Comparison of ENCODE assay signal across 19 mouse cellular contexts in genomic region chr2:126740314-126740713, GRCm38 (mm10). TPM values are rescaled to one million over a fixed set of nuclear protein-coding genes. Genes with fewer than 3 reads are reported as not detected.
DNase-seq lines count a peak whose midpoint lies in the region; ATAC-seq and TF ChIP-seq lines count a peak whose summit lies in the region.
"Had no signal": no experiment of that assay in that cellular context is flagged by ENCODE, and none has a peak within 500 bp of the region (broad histone marks: within the 10 kb centered on the region; RNA-seq: fewer than 3 reads in every experiment).

No protein-coding gene starts in this region.

- H3K27me3 ChIP-seq in forebrain, embryonic 14.5 days (replicated peaks; ENCODE audit: control insufficient read depth, insufficient read depth, low read length), result no peaks in the 10 kb centered on the region
- no peaks in the 10 kb centered on the region for H3K27me3 ChIP-seq in forebrain, embryonic 13.5 days
- no peaks in the 10 kb centered on the region for H3K27me3 ChIP-seq in lung, postnatal 0 days (replicated peaks; ENCODE audit: insufficient read depth, low read length)
- H3K27me3 ChIP-seq in intestine, postnatal 0 days (replicated peaks; ENCODE audit: control insufficient read depth, insufficient read depth, low read length), result no peaks in the 10 kb centered on the region
- H3K27me3 ChIP-seq: embryonic facial prominence, embryonic 13.5 days; forebrain, embryonic 12.5 days; heart, embryonic 15.5 days; hindbrain, embryonic 13.5 days had no signal

- H3K27ac ChIP-seq in forebrain, embryonic 14.5 days (ENCODE audit: low read depth, low read length), result no peak overlapping the region
- H3K27ac ChIP-seq in forebrain, embryonic 13.5 days, result no peak overlapping the region
- no peak overlapping the region; the same call in 1 of the 2 replicates for H3K27ac ChIP-seq in lung, postnatal 0 days (ENCODE audit: low read length)
- no peak overlapping the region for H3K27ac ChIP-seq in intestine, postnatal 0 days (ENCODE audit: low read depth, low read length)
- H3K27ac ChIP-seq: embryonic facial prominence, embryonic 13.5 days; forebrain, embryonic 12.5 days; heart, adult 2 months; heart, embryonic 15.5 days; hindbrain, embryonic 13.5 days had no signal

- no peaks in the 10 kb centered on the region for H3K9me3 ChIP-seq in forebrain, embryonic 14.5 days (replicated peaks; ENCODE audit: control insufficient read depth, low read length)
- no peaks in the 10 kb centered on the region for H3K9me3 ChIP-seq in forebrain, embryonic 13.5 days (replicated peaks)
- H3K9me3 ChIP-seq in lung, postnatal 0 days (ENCODE audit: low read length), result no peaks in the 10 kb centered on the region
- H3K9me3 ChIP-seq in intestine, postnatal 0 days (ENCODE audit: control insufficient read depth), result no peaks in the 10 kb centered on the region
- H3K9me3 ChIP-seq: embryonic facial prominence, embryonic 13.5 days; forebrain, embryonic 12.5 days; heart, embryonic 15.5 days; hindbrain, embryonic 13.5 days had no signal

- TF ChIP-seq POLR2A in brain, embryonic 14.5 days (IDR thresholded peaks at IDR 0.05; ENCODE audit: borderline replicate concordance, extremely low read depth, insufficient read depth, insufficient read length, poor library complexity, severe bottlenecking), result no peak

- TF ChIP-seq CTCF in brain, embryonic 14.5 days (IDR thresholded peaks at IDR 0.05; ENCODE audit: borderline replicate concordance, extremely low read depth, insufficient read depth, insufficient read length), result no peak
- no peak for TF ChIP-seq CTCF in lung, postnatal 0 days (IDR thresholded peaks at IDR 0.05)
- TF ChIP-seq CTCF in intestine, postnatal 0 days (IDR thresholded peaks at IDR 0.05; ENCODE audit: low read depth), result no peak

- peaks cover 67% of the 10 kb centered on the region for H3K36me3 ChIP-seq in forebrain, embryonic 14.5 days (ENCODE audit: control insufficient read depth, insufficient read depth, low read length)
- peaks cover 74% of the 10 kb centered on the region for H3K36me3 ChIP-seq in forebrain, embryonic 13.5 days (ENCODE audit: poor library complexity, severe bottlenecking)
- peaks cover 22% of the 10 kb centered on the region for H3K36me3 ChIP-seq in lung, postnatal 0 days (ENCODE audit: insufficient read depth, low read length)
- H3K36me3 ChIP-seq in intestine, postnatal 0 days (ENCODE audit: control insufficient read depth, insufficient read depth), result peaks cover 55% of the 10 kb centered on the region

- H3K4me1 ChIP-seq in forebrain, embryonic 14.5 days (ENCODE audit: control insufficient read depth, insufficient read depth, low read length), result no peaks in the 10 kb centered on the region
- no peaks in the 10 kb centered on the region for H3K4me1 ChIP-seq in forebrain, embryonic 13.5 days
- H3K4me1 ChIP-seq in lung, postnatal 0 days (ENCODE audit: insufficient read depth, low read depth, low read length), result no peaks in the 10 kb centered on the region
- no peaks in the 10 kb centered on the region for H3K4me1 ChIP-seq in intestine, postnatal 0 days (replicated peaks; ENCODE audit: control insufficient read depth, insufficient read depth, low read length)
- H3K4me1 ChIP-seq: embryonic facial prominence, embryonic 13.5 days; forebrain, embryonic 12.5 days; heart, embryonic 15.5 days; hindbrain, embryonic 13.5 days had no signal

- whole genome bisulfite sequencing in forebrain, embryonic 14.5 days, result 62% methylated on average over 2 of the region's 2 CpGs
- 79% methylated on average over 2 of the region's 2 CpGs for WGBS in forebrain, embryonic 13.5 days
- 59% methylated on average over 2 of the region's 2 CpGs for whole genome bisulfite sequencing in lung, postnatal 0 days
- WGBS in intestine, postnatal 0 days, result 86% methylated on average over 2 of the region's 2 CpGs

- ATAC-seq in forebrain, embryonic 14.5 days, result no peak
- no peak for ATAC-seq in forebrain, embryonic 13.5 days
- peak; percentile 88 for ATAC-seq in lung, postnatal 0 days
- ATAC-seq in intestine, postnatal 0 days, result no peak

- TF ChIP-seq EP300 in lung, postnatal 0 days (IDR thresholded peaks at IDR 0.05), result 0 out of 2 replicates have a peak, but pooled peaks have one; percentile 17

- no peak overlapping the region for H3K9ac ChIP-seq in forebrain, embryonic 14.5 days (ENCODE audit: low read length)
- H3K9ac ChIP-seq in forebrain, embryonic 13.5 days, result no peak overlapping the region
- no peak overlapping the region for H3K9ac ChIP-seq in lung, postnatal 0 days (replicated peaks; ENCODE audit: low read depth)
- no peak overlapping the region for H3K9ac ChIP-seq in intestine, postnatal 0 days (ENCODE audit: low read depth, low read length)
- H3K9ac ChIP-seq: embryonic facial prominence, embryonic 13.5 days; forebrain, embryonic 12.5 days; heart, embryonic 15.5 days; hindbrain, embryonic 13.5 days had no signal

- H3K4me2 ChIP-seq in forebrain, embryonic 14.5 days (ENCODE audit: low read length), result no peak overlapping the region
- no peak overlapping the region for H3K4me2 ChIP-seq in forebrain, embryonic 13.5 days
- H3K4me2 ChIP-seq in lung, postnatal 0 days (replicated peaks; ENCODE audit: low read depth, low read length), result no peak overlapping the region
- H3K4me2 ChIP-seq in intestine, postnatal 0 days (replicated peaks; ENCODE audit: low read depth), result no peak overlapping the region
- H3K4me2 ChIP-seq: embryonic facial prominence, embryonic 13.5 days; forebrain, embryonic 12.5 days; heart, embryonic 11.5 days; heart, embryonic 15.5 days; hindbrain, embryonic 13.5 days had no signal

- DNase-seq in forebrain, embryonic 14.5 days (ENCODE audit: low spot score), result peak; percentile 3
- peak; percentile 5 for DNase-seq in brain, embryonic 14.5 days (ENCODE audit: low read depth)
- peak; percentile 80 for DNase-seq in lung, postnatal 0 days (ENCODE audit: low spot score)
- peak; percentile 80 for DNase-seq in lung, postnatal 36 days
- DNase-seq in kidney, postnatal 14 days, result no peak
- DNase-seq in frontal cortex, adult 2 months (ENCODE audit: extremely low spot score in 1 of 2, low spot score in 1 of 2), result no peak
- DNase-seq: cerebellum, adult 11-12 months; cerebellum, adult 9-10 months; cerebellum, postnatal 25 days; gastrocnemius, postnatal 36 days; heart, adult 2 months; heart, postnatal 14 days had no signal

- no peak overlapping the region for H3K4me3 ChIP-seq in forebrain, embryonic 14.5 days (ENCODE audit: low read depth, low read length)
- H3K4me3 ChIP-seq in forebrain, embryonic 13.5 days, result no peak overlapping the region
- H3K4me3 ChIP-seq in lung, postnatal 0 days (ENCODE audit: low read depth, low read length), result no peak overlapping the region
- H3K4me3 ChIP-seq in intestine, postnatal 0 days (ENCODE audit: low read depth, low read length), result no peak overlapping the region
- H3K4me3 ChIP-seq: embryonic facial prominence, embryonic 13.5 days; forebrain, embryonic 12.5 days; heart, adult 2 months; heart, embryonic 15.5 days; hindbrain, embryonic 13.5 days had no signal

RNA-seq across cellular contexts. Expression of gene Usp8, which starts 33.2 kb away (rescaled TPM):
- polyA plus RNA-seq in forebrain, embryonic 14.5 days (2014; fragmentation: Nextera tagmentation; extraction: Ambion mirVana), result 27.8 and 28.8 TPM in 2 replicates
- 28.9 and 30.8 TPM in 2 replicates for polyA plus RNA-seq in forebrain, embryonic 13.5 days (2015; fragmentation: Nextera tagmentation; extraction: Ambion mirVana)
- polyA plus RNA-seq in brain, embryonic 14.5 days (2012; rRNA removed), result 28.0 and 28.8 TPM in 2 replicates
- 36.9 and 45.6 TPM in 2 replicates for polyA plus RNA-seq in lung, postnatal 0 days (2015; fragmentation: Nextera tagmentation; extraction: Ambion mirVana)
- polyA plus RNA-seq in frontal cortex, adult 2 months (2012; rRNA removed), result 35.8 and 40.8 TPM in 2 replicates
- polyA plus RNA-seq in intestine, postnatal 0 days (2015; fragmentation: Nextera tagmentation; extraction: Ambion mirVana), result 17.7 and 18.0 TPM in 2 replicates

RNA-seq across cellular contexts. Expression of gene Usp50, which starts 43.0 kb away (rescaled TPM):
- 2.2 and 2.3 TPM in 2 replicates for polyA plus RNA-seq in forebrain, embryonic 14.5 days (2014; fragmentation: Nextera tagmentation; extraction: Ambion mirVana)
- polyA plus RNA-seq in forebrain, embryonic 13.5 days (2015; fragmentation: Nextera tagmentation; extraction: Ambion mirVana), result 2.2 and 3.3 TPM in 2 replicates
- polyA plus RNA-seq in brain, embryonic 14.5 days (2012; rRNA removed), result 1.4 and 1.9 TPM in 2 replicates
- 1.6 and 2.0 TPM in 2 replicates for polyA plus RNA-seq in lung, postnatal 0 days (2015; fragmentation: Nextera tagmentation; extraction: Ambion mirVana)
- 1.5 and 1.6 TPM in 2 replicates for polyA plus RNA-seq in frontal cortex, adult 2 months (2012; rRNA removed)
- polyA plus RNA-seq in intestine, postnatal 0 days (2015; fragmentation: Nextera tagmentation; extraction: Ambion mirVana), result 2.0 and 2.3 TPM in 2 replicates

Comparison
In these comparisons a context has a peak if more than half of its experiments do, and no peak if none do; other contexts are left out.
1. DNase-seq: peak in forebrain, embryonic 14.5 days (single experiment), brain, embryonic 14.5 days (single experiment), lung, postnatal 0 days (single experiment) and lung, postnatal 36 days (single experiment); none in kidney, postnatal 14 days (single experiment) and frontal cortex, adult 2 months (0 of 2).